Mouse (Mus musculus) stomach, postnatal 0 days (tissue): Measurements from ENCODE around the gene Tdrd9. TPM values are rescaled to one million over a fixed set of nuclear protein-coding genes. Genes with fewer than 3 reads are reported as not detected.

Experiments used
- ATAC-seq: fragments of 200-750 bp; cut with Nextera tagmentation; 2 replicates; pipeline ENCODE4 v1.8.0; 2017; ENCODE audit not compliant: low FRiP score, low TSS enrichment
- DNase-seq: peaks from one replicate; pipeline ENCODE4 v3.0.0-alpha.2; 2016; ENCODE audit warnings: low spot score
- H3K27ac ChIP-seq: fragments of 300-500 bp; sonication (generic); replicated peaks from 2 replicates; pipeline ENCODE4 v1.5.1; 2014; ENCODE audit warnings: mild to moderate bottlenecking, control low read depth
- H3K27me3 ChIP-seq: fragments of 300-500 bp; sonication (generic); 2 replicates; pipeline ENCODE4 v1.6.1; 2014; ENCODE audit warnings: low read length; ENCODE audit not compliant: control insufficient read depth, insufficient read depth
- H3K36me3 ChIP-seq: fragments of 300-500 bp; sonication (generic); 2 replicates; pipeline ENCODE4 v1.6.1; 2014; ENCODE audit warnings: low read length, mixed read lengths; ENCODE audit not compliant: control insufficient read depth, insufficient read depth
- H3K4me1 ChIP-seq: fragments of 300-500 bp; sonication (generic); replicated peaks from 2 replicates; pipeline ENCODE4 v1.6.1; 2014; ENCODE audit warnings: antibody characterized with exemption; ENCODE audit not compliant: control insufficient read depth, insufficient read depth
- H3K4me2 ChIP-seq: fragments of 300-500 bp; sonication (generic); replicated peaks from 2 replicates; pipeline ENCODE4 v1.6.1; 2014; ENCODE audit warnings: low read depth, mild to moderate bottlenecking, control low read depth, moderate library complexity
- H3K4me3 ChIP-seq: fragments of 300-500 bp; sonication (generic); 2 replicates; pipeline ENCODE4 v1.5.1; 2014; ENCODE audit warnings: low read depth, low read length, control low read depth
- H3K9ac ChIP-seq: fragments of 300-500 bp; sonication (generic); 2 replicates; pipeline ENCODE4 v1.6.1; 2014; ENCODE audit warnings: mild to moderate bottlenecking, low read length, control low read depth, mixed read lengths
- H3K9me3 ChIP-seq: fragments of 300-500 bp; sonication (generic); 2 replicates; pipeline ENCODE4 v1.6.1; 2016; ENCODE audit warnings: low read length; ENCODE audit not compliant: control insufficient read depth
- CTCF ChIP-seq: IDR thresholded peaks from 2 replicates; pipeline ENCODE4 v1.5.1; 2016; ENCODE audit warnings: antibody characterized with exemption, low read depth, mild to moderate bottlenecking, moderate library complexity
- EP300 ChIP-seq: optimal IDR thresholded peaks from 2 replicates; pipeline ENCODE3; 2016; ENCODE audit warnings: antibody characterized with exemption
- WGBS: fragments of 180-500 bp; shearing (Covaris S2); extraction: QIAGEN DNeasy Blood & Tissue Kit; methylation state at CpG from one replicate; pipeline ENCODE4 v1.1.7; 2014; 5-methylcytosine and 5-hydroxymethylcytosine counted together
- polyA plus RNA-seq: library from polyadenylated mRNA; unstranded; fragments of >200 nt; fragmentation: Nextera tagmentation; extraction: Ambion mirVana; gene quantifications from 2 replicates; pipeline ENCODE4 v1.2.1, GENCODE M21; 2015

Gene Tdrd9
- polyA plus RNA-seq, 1 experiment from 2014 or later, result 0.01 TPM

DNA sequence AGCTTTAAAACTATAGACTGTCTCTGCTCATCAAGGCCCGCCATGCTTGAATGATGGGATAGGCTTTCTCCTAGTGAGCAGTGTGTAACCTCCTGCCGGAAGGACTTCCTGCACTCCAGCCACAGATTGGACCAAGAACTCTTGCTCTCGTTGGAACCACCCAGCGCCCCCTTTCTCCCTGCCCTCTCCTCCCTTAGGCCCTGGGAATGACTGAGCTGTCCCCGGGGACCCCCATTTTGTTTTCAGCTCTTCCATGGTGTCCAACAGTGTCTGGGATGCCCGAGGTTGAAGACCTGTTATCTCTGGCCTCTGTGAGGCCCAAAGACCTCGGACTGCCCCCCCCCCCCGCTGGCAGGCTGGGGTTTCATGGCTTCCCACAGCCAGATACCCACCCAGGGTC, 108.6 kb downstream of the Tdrd9 start:
- H3K9ac ChIP-seq, result no peak overlapping the region
- H3K4me2 ChIP-seq, result no peak overlapping the region
- 79% methylated on average over 8 of the region's 8 CpGs for WGBS
- H3K27me3 ChIP-seq, result no peaks in the 10 kb centered on the region
- DNase-seq (no peak), ATAC-seq (no peak)
- no peaks in the 10 kb centered on the region for H3K36me3 ChIP-seq
- H3K27ac ChIP-seq, result no peak overlapping the region
- no peaks in the 10 kb centered on the region for H3K4me1 ChIP-seq
- no peaks in the 10 kb centered on the region for H3K9me3 ChIP-seq
- TF ChIP-seq CTCF (no peak), EP300 (no peak)
- H3K4me3 ChIP-seq, result no peak overlapping the region

DNA sequence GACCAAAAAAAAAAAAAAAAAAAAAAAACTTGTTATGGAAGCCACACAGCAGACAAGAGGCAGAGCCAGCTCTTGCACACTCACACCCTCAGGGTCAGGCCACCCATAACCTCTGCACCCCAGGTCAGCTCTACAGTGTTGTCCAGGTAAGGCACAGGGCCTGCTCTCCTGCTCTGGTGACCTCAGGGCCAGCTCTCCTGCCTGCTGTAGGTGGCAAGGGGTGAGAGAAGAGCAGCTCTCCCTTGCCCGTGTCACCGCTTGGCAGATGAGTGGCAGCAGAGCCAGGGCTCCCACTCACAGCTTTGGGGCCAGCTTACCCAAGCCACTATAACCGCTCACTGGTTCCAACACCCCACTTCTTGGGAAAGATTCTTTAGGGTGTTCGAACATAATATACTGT, 109.6 kb downstream of the Tdrd9 start:
- WGBS, result 94% methylated on average over 4 of the region's 4 CpGs
- Histone ChIP-seq H3K9ac (no peak overlapping the region), H3K4me2 (no peak overlapping the region), H3K9me3 (no peaks in the 10 kb centered on the region), H3K4me3 (no peak overlapping the region), H3K27ac (no peak overlapping the region), H3K27me3 (no peaks in the 10 kb centered on the region), H3K4me1 (no peaks in the 10 kb centered on the region), H3K36me3 (no peaks in the 10 kb centered on the region)
- DNase-seq, result no peak
- TF ChIP-seq CTCF, result no peak
- no peak for TF ChIP-seq EP300
- ATAC-seq, result no peak

DNA sequence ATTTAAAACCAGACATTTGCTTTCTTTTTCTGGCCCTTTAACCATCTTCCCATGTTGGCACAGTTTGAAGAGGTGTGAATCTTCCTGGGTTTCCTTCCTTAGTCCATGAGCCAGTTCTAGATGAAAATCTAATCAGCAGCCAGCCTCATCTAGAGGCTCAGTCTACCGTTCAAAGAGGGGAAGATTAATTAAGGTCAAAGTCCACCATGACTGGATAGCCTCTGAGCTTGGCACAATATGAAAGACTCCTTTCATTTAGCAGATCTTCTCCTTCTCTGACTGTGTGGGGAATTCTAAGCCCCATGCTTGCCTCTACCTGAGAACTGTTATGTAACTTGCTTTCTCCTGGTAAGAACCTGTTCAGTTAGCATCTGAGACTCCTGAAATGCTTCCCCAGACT, 110.9 kb downstream of the Tdrd9 start:
- Histone ChIP-seq H3K36me3 (no peaks in the 10 kb centered on the region), H3K4me1 (no peaks in the 10 kb centered on the region), H3K27ac (no peak overlapping the region), H3K4me2 (no peak overlapping the region), H3K4me3 (no peak overlapping the region), H3K9ac (no peak overlapping the region), H3K9me3 (no peaks in the 10 kb centered on the region), H3K27me3 (no peaks in the 10 kb centered on the region)
- no peak for TF ChIP-seq CTCF
- no peak for TF ChIP-seq EP300
- DNase-seq (no peak), ATAC-seq (no peak)
- 13% methylated on average over 1 of the region's 1 CpGs for WGBS

DNA sequence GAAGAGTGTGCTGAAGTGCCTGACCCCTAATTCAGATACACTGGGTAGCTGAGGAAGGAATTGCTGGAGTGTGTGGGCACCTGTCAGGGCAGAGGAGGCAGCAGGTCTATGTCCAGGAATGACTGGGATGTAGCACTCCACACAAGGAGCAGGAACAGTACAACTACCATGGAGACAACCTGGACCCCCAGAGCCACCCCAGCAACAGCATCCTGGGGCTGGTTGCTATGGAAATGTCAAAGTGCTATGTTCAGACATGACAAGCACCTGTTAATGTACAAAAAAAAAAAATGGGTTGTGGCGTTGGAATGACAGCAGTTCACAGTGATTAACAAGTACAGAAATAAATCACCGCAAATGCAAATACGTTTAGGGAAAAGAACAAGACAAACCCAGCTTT, 114.9 kb downstream of the Tdrd9 start:
- ATAC-seq, result no peak
- H3K36me3 ChIP-seq, result no peaks in the 10 kb centered on the region
- H3K27me3 ChIP-seq, result no peaks in the 10 kb centered on the region
- no peaks in the 10 kb centered on the region for H3K9me3 ChIP-seq
- 68% methylated on average over 3 of the region's 3 CpGs for WGBS
- TF ChIP-seq CTCF (no peak), EP300 (no peak)
- no peak overlapping the region for H3K4me3 ChIP-seq
- H3K9ac ChIP-seq, result no peak overlapping the region
- no peaks in the 10 kb centered on the region for H3K4me1 ChIP-seq
- no peak overlapping the region for H3K4me2 ChIP-seq
- DNase-seq, result no peak
- H3K27ac ChIP-seq, result no peak overlapping the region

DNA sequence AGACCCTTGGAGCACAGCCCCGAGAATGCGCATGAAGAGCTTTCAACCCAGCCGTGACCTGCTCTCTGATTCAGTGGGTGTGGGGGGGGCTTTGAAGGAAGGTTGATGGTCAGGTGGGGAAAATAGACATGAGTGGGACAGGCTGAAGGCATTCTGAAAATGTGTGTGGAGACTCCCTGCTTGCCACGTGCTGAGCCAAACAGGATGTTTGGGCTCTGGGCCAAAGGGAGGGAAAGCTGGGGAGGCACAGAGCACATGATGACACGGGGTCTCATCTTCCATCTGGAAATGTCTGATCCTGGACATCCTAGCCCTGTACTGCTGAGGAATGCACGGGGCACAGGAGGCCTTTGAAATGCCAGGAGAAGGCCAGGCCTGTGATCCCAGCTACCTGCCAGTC, 115.4 kb downstream of the Tdrd9 start:
- ATAC-seq (no peak), DNase-seq (no peak)
- no peak overlapping the region for H3K27ac ChIP-seq
- H3K4me1 ChIP-seq, result no peaks in the 10 kb centered on the region
- no peak for TF ChIP-seq CTCF
- no peak for TF ChIP-seq EP300
- 53% methylated on average over 6 of the region's 6 CpGs for WGBS
- H3K4me3 ChIP-seq, result no peak overlapping the region
- H3K4me2 ChIP-seq, result no peak overlapping the region
- no peaks in the 10 kb centered on the region for H3K9me3 ChIP-seq
- H3K27me3 ChIP-seq, result no peaks in the 10 kb centered on the region
- H3K36me3 ChIP-seq, result no peaks in the 10 kb centered on the region
- no peak overlapping the region for H3K9ac ChIP-seq

DNA sequence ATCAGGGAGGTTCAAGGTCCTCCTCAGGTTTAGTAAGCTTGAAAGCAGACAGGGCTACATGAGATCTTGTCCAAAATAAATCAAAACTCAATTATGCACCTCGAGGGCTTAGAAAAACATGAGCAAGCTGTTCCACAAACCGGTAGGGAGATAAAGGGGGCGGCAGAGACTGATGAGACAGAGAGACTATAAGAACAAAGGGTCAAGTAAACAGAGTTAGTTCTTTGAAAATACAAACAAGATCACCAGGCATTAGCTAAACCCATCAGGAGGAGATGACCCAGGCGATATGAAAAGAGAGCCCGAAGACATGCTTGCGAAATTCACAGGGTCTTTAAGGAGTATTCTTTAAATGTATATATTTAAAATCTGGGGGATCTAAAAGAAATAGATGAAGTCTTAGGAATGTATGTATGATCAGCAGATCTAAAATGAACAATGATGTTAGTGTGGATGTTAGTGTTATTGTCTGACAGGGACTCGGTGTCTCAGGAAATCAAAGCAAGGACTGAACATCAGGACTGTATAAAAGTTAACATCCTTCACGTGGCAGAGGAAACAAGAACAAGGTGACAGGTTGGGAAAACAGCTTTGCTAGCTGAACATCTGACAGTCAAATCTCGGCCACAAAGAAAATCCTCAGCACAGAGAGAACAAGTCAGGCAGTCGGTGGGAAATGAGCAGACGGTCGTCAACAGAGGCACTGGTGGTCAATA, 117.4 kb downstream of the Tdrd9 start:
- no peak overlapping the region for H3K9ac ChIP-seq
- WGBS, result 42% methylated on average over 12 of the region's 12 CpGs
- ATAC-seq, result no peak
- no peak overlapping the region for H3K27ac ChIP-seq
- no peaks in the 10 kb centered on the region for H3K27me3 ChIP-seq
- no peak for DNase-seq
- no peak overlapping the region for H3K4me2 ChIP-seq
- no peak for TF ChIP-seq EP300
- no peak for TF ChIP-seq CTCF
- H3K4me3 ChIP-seq, result no peak overlapping the region
- no peaks in the 10 kb centered on the region for H3K4me1 ChIP-seq
- no peaks in the 10 kb centered on the region for H3K9me3 ChIP-seq
- no peaks in the 10 kb centered on the region for H3K36me3 ChIP-seq
